Mouse (Mus musculus) embryonic facial prominence, embryonic 11.5 days (tissue): Measurements from ENCODE around the gene Stfa3. TPM values are rescaled to one million over a fixed set of nuclear protein-coding genes. Genes with fewer than 3 reads are reported as not detected.

Experiments used
- ATAC-seq: fragments of 200-750 bp; cut with Nextera tagmentation; replicated peaks from 2 replicates; pipeline ENCODE4 v1.8.0; 2017; ENCODE audit warnings: low read depth; ENCODE audit not compliant: insufficient number of reproducible peaks, low FRiP score, low TSS enrichment
- DNase-seq: peaks from one replicate; pipeline ENCODE4 v3.0.0-alpha.2; 2015; ENCODE audit warnings: low spot score
- H3K27ac ChIP-seq: fragments of 300-500 bp; sonication (generic); replicated peaks from 2 replicates; pipeline ENCODE4 v1.5.1; 2014; ENCODE audit warnings: mild to moderate bottlenecking, low read depth, low read length, control low read depth
- H3K27me3 ChIP-seq: fragments of 300-500 bp; sonication (generic); 2 replicates; pipeline ENCODE4 v1.6.1; 2014; ENCODE audit warnings: mild to moderate bottlenecking, low read length, moderate library complexity, mixed read lengths; ENCODE audit not compliant: control insufficient read depth, insufficient read depth
- H3K36me3 ChIP-seq: fragments of 300-500 bp; sonication (generic); replicated peaks from 2 replicates; pipeline ENCODE4 v1.6.1; 2014; ENCODE audit warnings: low read depth, mild to moderate bottlenecking, low read length, moderate library complexity, mixed read lengths; ENCODE audit not compliant: control insufficient read depth, insufficient read depth
- H3K4me1 ChIP-seq: fragments of 300-500 bp; sonication (generic); 2 replicates; pipeline ENCODE4 v1.6.1; 2014; ENCODE audit warnings: low read length, mixed read lengths; ENCODE audit not compliant: control insufficient read depth, insufficient read depth
- H3K4me2 ChIP-seq: fragments of 300-500 bp; sonication (generic); 2 replicates; pipeline ENCODE4 v1.6.1; 2014; ENCODE audit warnings: low read depth, mild to moderate bottlenecking, control low read depth, low read length, moderate library complexity
- H3K4me3 ChIP-seq: fragments of 300-500 bp; sonication (generic); 2 replicates; pipeline ENCODE4 v1.5.1; 2014; ENCODE audit warnings: low read depth, low read length, control low read depth
- H3K9ac ChIP-seq: fragments of 300-500 bp; sonication (generic); replicated peaks from 2 replicates; pipeline ENCODE4 v1.6.1; 2014; ENCODE audit warnings: mild to moderate bottlenecking, control low read depth, low read length
- H3K9me3 ChIP-seq: fragments of 300-500 bp; sonication (generic); replicated peaks from 2 replicates; pipeline ENCODE4 v1.6.1; 2016; ENCODE audit warnings: mild to moderate bottlenecking, low read length, inconsistent platforms, mixed read lengths; ENCODE audit not compliant: control insufficient read depth
- polyA plus RNA-seq: library from polyadenylated mRNA; unstranded; fragments of >200 nt; fragmentation: Nextera tagmentation; extraction: Ambion mirVana; gene quantifications from 2 replicates; pipeline ENCODE4 v1.2.1, GENCODE M21; 2014

Gene Stfa3
- polyA plus RNA-seq, 1 experiment from 2014 or later, result 1.4 TPM

DNA sequence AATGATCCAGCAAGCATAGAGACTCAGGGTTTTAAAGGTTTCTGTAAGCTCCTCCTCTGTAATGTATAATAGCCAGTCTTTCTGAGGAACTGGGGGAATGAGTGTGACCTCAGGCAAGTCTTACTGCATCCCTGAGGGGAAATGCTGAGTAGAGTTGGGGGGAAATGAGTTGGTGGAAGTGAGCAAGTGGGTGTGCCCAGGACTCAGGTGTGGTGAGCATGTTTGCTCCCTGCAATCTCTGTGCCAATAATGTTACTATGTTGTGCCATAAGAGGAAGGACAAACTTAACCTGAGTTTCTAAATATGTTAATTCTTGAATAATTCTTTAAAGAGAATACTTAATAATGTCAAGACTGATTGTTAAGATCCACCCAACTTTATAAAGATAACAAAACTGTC lies 46.8 kb downstream of the Stfa3 start, which contains the start of gene Stfa2:
Stfa2 (minus strand) TSS at position 101 of the 400 bp plus-strand sequence.
- ATAC-seq (no peak), DNase-seq (no peak)
- Histone ChIP-seq H3K36me3 (no peaks in the 10 kb centered on the region), H3K4me1 (no peaks in the 10 kb centered on the region), H3K27me3 (no peaks in the 10 kb centered on the region), H3K27ac (no peak within 1 kb of the TSS), H3K4me3 (no peak within 1 kb of the TSS), H3K9ac (no peak within 1 kb of the TSS), H3K9me3 (no peaks in the 10 kb centered on the region), H3K4me2 (no peak within 1 kb of the TSS)

Other genes with a start within 250 kb of the Stfa3 start
- not detected in 2 replicates for gene Gm5416, start 245.0 kb downstream of the Stfa3 start, polyA plus RNA-seq
- gene 2010005H15Rik, start 233.9 kb downstream of the Stfa3 start, polyA plus RNA-seq, result not detected in 2 replicates
- gene Stfa1, start 178.4 kb downstream of the Stfa3 start, polyA plus RNA-seq, result 4.0 and 5.5 TPM in 2 replicates
- gene BC117090, start 121.1 kb downstream of the Stfa3 start, polyA plus RNA-seq, result not detected in 2 replicates
- gene BC100530, start 87.6 kb downstream of the Stfa3 start, polyA plus RNA-seq, result 3.7 and 4.2 TPM in 2 replicates
- not detected in 2 replicates for gene Stfa2, start 46.9 kb downstream of the Stfa3 start, polyA plus RNA-seq
- gene Casr, start 106.7 kb upstream of the Stfa3 start, polyA plus RNA-seq, result 0.33 and 0.39 TPM in 2 replicates
- gene Cd86, start 210.7 kb upstream of the Stfa3 start, polyA plus RNA-seq, result 0.60 and 1.4 TPM in 2 replicates
- gene Ildr1, start 238.6 kb upstream of the Stfa3 start, polyA plus RNA-seq, result 0.88 and 1.0 TPM in 2 replicates